Mouse (Mus musculus) mesoderm, embryonic 11.5 days (tissue): ENCODE measurements at regions not wholly inside any gene's neighbourhood (a gene's known extent, or its start where the extent isn't known, plus 50 kb on each side); places are given as distances from the start of the nearest gene placed in this dataset.
A peak's percentile ranks its signal among the peaks of the same experiment; 100 is the strongest.
"Not testable (repeated sequence)": the region's sequence is repeated elsewhere in the genome, so short reads cannot be mapped to it uniquely, and the experiment has no call there.

Experiments used
- DNase-seq: peaks from one replicate; pipeline ENCODE4 v3.0.0-alpha.2; 2012; ENCODE audit warnings: low read depth, low spot score

GRCm38 (mm10) chr4:16944901-16945300 is 2660.3 kb upstream of the Gm12353 start:
- peak; percentile 6 for DNase-seq

- not testable (repeated sequence) for DNase-seq
These were observed 2650.7 kb upstream of the Gm12353 start for GRCm38 (mm10) chr4:16954591-16954990.

GRCm38 (mm10) chr4:16954991-16955390 is 2650.3 kb upstream of the Gm12353 start:
- DNase-seq, result not testable (repeated sequence)

GRCm38 (mm10) chr4:16981733-16982230 is 2623.5 kb upstream of the Gm12353 start:
- DNase-seq, result no peak

GRCm38 (mm10) chr4:17026685-17027084 is 2578.6 kb upstream of the Gm12353 start:
- peak; percentile 9 for DNase-seq
